Mouse (Mus musculus) monocyte, adult 2 months (primary cell): ENCODE measurements around the gene C2cd6.

Experiments
- DNase-seq, 2 experiments: peaks; one replicate each; pipeline ENCODE4 v3.0.0; 2022; ENCODE audit warnings: low spot score in 2 of 2, low read depth in 1 of 2

C2cd6 gene

GRCm38 (mm10) chr1:59094705-59095104 lies at the start of gene C2cd6:
C2cd6 (minus strand) TSS chr1:59094900.
- DNase-seq = no peak

DNA sequence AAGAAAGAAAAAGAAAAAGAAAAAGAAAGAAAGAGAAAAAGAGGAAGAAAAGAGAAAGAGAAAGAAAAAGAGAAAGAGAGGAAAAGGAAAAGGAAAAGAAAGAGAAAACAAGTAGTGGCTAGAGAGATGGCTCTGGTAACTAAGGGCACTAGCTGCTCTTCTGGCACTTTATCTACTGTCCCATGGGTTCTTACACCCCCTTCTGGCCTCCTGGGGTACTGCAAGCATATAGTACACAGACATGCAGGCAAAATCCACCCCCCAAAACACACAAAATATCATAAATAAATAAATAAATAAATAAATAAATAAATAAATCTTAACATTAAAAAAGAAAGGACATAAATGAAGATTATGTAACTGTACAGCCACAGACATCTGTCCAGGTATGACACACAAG lies 48.1 kb upstream of the C2cd6 start:
- peak; percentile 22 to 35 for DNase-seq

DNA sequence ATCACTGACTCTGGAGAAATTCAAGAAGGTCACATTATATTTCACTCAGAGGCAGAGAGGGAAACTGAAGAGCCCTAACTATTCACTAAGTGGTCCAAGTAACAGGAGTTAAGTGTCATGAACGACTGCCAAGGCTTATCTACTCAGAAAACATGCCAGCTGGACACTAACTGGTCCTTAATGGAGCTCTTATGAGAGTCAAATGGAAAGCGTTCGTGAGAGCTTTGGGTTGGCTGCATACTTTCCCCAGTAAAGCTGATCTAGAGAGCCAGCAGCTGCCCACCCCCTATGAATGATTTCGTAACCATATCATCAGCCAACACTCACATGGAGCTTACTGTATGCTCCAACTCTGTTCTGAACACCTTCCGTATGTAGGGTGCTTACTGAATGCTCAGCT lies 39.7 kb upstream of the C2cd6 start:
- DNase-seq = no peak

DNA sequence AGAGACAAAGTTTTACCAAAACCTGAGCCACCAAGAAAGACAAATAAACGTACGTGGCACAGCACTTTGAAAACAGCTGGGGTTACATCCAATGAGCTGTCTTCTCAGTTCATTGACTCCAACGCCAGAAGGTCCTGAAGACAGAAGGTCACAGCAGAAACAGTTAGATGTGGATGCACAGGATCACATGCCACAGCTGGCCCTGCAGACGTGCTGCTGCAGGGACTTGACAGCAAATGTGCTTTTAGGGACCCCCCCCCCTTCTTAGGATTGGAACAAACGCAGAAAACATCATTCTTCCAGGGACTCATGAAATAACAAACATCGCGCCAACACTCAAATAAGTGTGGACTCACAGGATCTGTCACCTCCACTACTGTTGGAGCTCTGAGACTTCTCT lies 34.2 kb upstream of the C2cd6 start:
- DNase-seq = no peak

- no peak for DNase-seq
Observed at GRCm38 (mm10) chr1:59125558-59125957, 30.9 kb upstream of the C2cd6 start.

DNA sequence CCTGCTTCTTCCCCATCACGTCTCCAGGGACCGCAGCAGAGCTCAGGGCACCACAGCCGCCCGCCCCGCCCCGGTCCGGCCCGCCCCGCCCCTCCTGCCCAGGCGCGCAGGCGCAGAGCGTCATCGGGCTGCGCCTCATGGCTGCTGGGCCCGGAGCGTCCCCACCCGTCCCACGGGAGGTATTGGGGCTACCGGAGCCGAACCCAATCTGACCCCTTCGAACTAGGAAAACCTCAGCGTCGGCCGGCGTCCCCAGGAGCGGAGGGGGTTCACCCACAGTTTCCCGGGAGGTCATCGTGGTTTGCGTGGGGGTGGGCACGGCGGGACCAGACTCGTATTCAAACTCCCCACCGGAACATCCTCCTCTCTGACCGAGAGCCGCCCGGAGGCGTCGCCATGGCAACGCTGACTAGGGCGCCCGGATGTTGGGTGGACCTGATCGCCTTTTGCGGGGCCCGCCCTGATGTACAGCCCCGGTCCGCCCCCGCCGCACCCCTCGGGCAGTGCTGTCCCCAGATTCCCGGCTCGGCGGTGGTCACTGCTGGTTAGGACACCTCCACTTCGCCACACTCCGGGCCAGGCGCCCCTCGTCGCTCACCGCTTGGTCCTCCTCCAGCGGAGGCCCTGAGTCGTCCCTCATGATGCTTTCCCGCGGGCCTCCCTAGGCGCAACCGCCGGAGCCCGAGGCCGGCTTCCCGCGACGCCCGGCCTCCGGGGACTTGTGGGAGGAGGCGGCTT lies 25.2 kb upstream of the C2cd6 start, which contains the start of gene Tmem237:
TSS of gene Tmem237 (minus strand) at position 689 of the 738 bp plus-strand sequence.
- DNase-seq = peak; percentile 40 to 65

- no peak for DNase-seq
Observed at GRCm38 (mm10) chr1:59110524-59110923, 15.8 kb upstream of the C2cd6 start.

- no peak for DNase-seq
Observed at GRCm38 (mm10) chr1:59102071-59102470, 7.4 kb upstream of the C2cd6 start.

DNA sequence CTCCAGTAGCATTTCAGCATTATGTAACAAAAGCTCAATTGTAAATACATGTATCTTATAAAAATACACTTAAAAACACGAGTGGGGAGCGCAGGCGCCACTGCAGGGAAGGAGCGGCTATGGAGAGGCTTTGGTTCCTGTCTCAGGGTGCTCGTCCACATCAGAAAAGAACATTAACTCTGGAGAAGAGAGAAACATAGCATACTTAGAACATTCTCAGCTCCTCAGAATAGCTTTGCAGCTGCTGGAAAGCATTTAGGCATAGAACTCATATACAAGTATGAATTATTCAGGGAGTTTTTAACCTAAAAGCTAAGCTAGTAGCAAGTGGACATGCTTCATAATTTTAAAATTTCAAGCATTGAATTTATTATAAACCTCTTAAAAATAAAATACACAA lies 6.3 kb upstream of the C2cd6 start:
- no peak for DNase-seq

DNA sequence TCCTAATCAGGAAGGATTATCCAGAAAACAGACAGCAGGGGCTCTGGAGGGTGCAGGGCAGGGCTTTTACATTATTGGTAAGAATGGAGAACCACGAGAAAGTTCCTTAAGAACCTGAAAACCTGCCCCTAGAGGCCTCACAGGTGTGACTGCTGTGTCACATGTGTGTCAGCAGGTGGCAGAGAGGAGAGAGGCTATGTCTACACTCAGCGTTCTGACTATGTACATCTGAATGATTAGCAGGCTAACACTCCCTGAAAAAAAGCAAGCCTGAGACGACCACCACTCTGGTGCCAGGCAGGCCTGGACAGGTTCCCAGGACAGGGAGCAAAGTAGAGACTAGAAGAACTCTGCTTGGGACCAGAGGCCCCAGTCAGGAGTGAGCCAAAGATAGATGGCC lies 23.8 kb downstream of the C2cd6 start:
- DNase-seq = no peak

- DNase-seq = no peak
Observed at GRCm38 (mm10) chr1:59067976-59068375, 26.7 kb downstream of the C2cd6 start.

DNA sequence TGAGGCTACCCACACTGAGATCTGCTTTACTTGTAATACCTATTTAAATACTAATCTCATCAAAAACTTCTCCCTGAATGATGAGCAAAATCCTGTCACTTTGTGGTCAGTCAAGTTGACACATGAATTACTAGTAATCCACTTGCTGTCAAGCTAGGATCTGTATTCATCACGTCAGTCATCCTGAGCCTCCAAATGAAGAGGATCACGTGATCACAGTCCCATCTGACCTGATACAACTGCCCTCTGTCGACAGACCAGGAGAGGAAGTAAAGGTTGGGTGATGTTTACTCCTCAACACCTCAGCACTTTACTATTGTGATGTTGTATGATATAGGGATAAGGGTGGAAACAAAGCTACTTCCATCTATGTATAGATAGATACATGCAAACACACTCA lies 31.0 kb downstream of the C2cd6 start:
- no peak for DNase-seq

- DNase-seq = no peak
Observed at GRCm38 (mm10) chr1:59056955-59057354, 37.7 kb downstream of the C2cd6 start.

- DNase-seq = no peak
Observed at GRCm38 (mm10) chr1:59051306-59051705, 43.4 kb downstream of the C2cd6 start.

DNA sequence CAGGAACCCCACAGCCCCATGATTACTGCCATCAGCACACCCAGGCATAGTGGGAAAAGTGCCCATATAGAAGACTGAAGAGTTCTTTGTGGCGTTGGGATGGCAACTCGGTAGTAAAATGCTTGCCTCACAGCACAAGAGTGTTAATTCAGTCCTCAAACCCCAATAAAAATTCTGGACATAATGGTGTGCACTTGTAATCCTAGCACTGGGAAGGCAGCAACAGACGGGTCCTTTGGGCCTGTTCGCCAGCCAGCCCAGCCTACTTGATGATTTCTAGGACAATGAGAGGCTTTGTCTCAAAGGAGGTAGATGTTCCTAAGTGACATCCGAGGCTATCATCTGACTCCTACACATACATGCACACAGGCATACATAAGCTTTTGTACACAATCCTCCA lies 57.0 kb downstream of the C2cd6 start:
- DNase-seq = no peak

DNA sequence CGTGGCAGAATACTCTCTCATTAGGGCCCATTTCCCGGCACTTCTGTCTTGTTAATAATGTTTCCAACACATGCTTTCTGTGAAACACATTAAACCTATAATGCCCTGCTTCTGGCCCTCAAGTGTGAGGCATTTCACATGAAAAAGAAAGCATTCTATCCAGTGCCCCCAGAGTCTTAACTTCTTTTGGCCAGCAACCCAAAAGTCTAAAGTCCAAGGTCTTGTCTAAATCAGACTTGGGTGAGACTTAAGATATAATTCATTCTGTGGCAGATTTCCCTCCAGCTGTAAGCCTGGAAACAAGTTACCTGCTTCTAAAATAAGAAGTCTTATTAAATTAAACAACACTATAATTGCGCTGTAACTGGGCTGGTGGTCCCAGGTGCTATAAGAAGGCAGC lies 73.1 kb downstream of the C2cd6 start:
- no peak for DNase-seq

DNA sequence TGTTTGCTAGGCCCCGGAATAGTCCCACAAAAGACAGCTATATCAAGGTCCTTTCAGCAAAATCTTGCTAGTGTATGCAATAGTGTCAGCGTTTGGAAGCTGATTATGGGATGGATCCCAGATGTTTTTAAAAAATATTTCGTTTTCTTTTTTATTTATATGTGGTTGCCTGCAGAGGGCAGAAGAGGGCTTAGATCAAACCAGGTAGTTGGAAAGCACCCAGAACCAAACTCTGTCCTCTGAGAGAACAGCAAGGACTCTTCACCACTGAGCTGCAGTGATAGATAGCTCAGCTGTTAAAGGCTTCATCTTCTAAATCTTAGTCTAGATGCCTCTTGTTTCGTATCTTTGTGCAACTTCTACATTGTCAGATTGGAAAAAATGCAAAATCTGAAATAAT lies 85.5 kb downstream of the C2cd6 start:
- DNase-seq = no peak
